Mouse (Mus musculus): Measurements from ENCODE around the gene Lrrc46. TPM values are rescaled to one million over a fixed set of nuclear protein-coding genes. Genes with fewer than 3 reads are reported as not detected.

Lrrc46 gene
- polyA plus RNA-seq, 1 experiment = 2.4 TPM

- no peak for TF ChIP-seq CTCF (IDR thresholded peaks at IDR 0.05; ENCODE audit: low read depth, low read length)
- TF ChIP-seq EP300 (IDR thresholded peaks at IDR 0.05; ENCODE audit: insufficient read depth, low read depth, low read length) = 0 out of 2 replicates have a peak, but pooled peaks have one; percentile 27
- TF ChIP-seq POLR2A (IDR thresholded peaks at IDR 0.05; ENCODE audit: insufficient read depth, low read length) = peak; percentile 25
- 0 out of 2 replicates have a peak overlapping the region, but pooled peaks have one; percentile 3 for H3K27ac ChIP-seq (ENCODE audit: insufficient read depth, low read length)
- H3K27me3 ChIP-seq (ENCODE audit: control insufficient read depth, insufficient read depth, low read length, poor library complexity, severe bottlenecking) = no peaks in the 10 kb centered on the region
- no peaks in the 10 kb centered on the region for H3K36me3 ChIP-seq (ENCODE audit: control insufficient read depth, insufficient read depth, low read length, poor library complexity, severe bottlenecking)
- H3K4me1 ChIP-seq (ENCODE audit: control insufficient read depth, insufficient read depth, low read length) = no peaks in the 10 kb centered on the region
- no peaks in the 10 kb centered on the region for H3K9me3 ChIP-seq (replicated peaks; ENCODE audit: control insufficient read depth, insufficient read depth, low read length, poor library complexity, severe bottlenecking)
- H3K4me3 ChIP-seq (ENCODE audit: low read depth, low read length) = peak overlapping the region; percentile 52
- H3K9ac ChIP-seq (ENCODE audit: low read depth, poor library complexity, severe bottlenecking) = peak overlapping the region; percentile 86
These were observed 44.3 kb downstream of the Lrrc46 start for GRCm38 (mm10) chr11:96996773-96997379.

GRCm38 (mm10) chr11:96995836-96996772 is 45.1 kb downstream of the Lrrc46 start:
- Histone ChIP-seq H3K27me3 (ENCODE audit: control insufficient read depth, insufficient read depth, low read length, poor library complexity, severe bottlenecking) (no peaks in the 10 kb centered on the region), H3K36me3 (ENCODE audit: control insufficient read depth, insufficient read depth, low read length, poor library complexity, severe bottlenecking) (no peaks in the 10 kb centered on the region), H3K4me3 (ENCODE audit: low read depth, low read length) (no peak overlapping the region), H3K9me3 (replicated peaks; ENCODE audit: control insufficient read depth, insufficient read depth, low read length, poor library complexity, severe bottlenecking) (no peaks in the 10 kb centered on the region), H3K4me1 (ENCODE audit: control insufficient read depth, insufficient read depth, low read length) (no peaks in the 10 kb centered on the region), H3K9ac (ENCODE audit: low read depth, poor library complexity, severe bottlenecking) (no peak overlapping the region; the same call in 1 of the 2 replicates), H3K27ac (ENCODE audit: insufficient read depth, low read length) (no peak overlapping the region)
- TF ChIP-seq CTCF (IDR thresholded peaks at IDR 0.05; ENCODE audit: low read depth, low read length) = no peak

- Histone ChIP-seq H3K9ac (ENCODE audit: low read depth, poor library complexity, severe bottlenecking) (no peak overlapping the region), H3K36me3 (ENCODE audit: control insufficient read depth, insufficient read depth, low read length, poor library complexity, severe bottlenecking) (no peaks in the 10 kb centered on the region), H3K4me3 (ENCODE audit: low read depth, low read length) (no peak overlapping the region), H3K27ac (ENCODE audit: insufficient read depth, low read length) (no peak overlapping the region), H3K4me1 (ENCODE audit: control insufficient read depth, insufficient read depth, low read length) (no peaks in the 10 kb centered on the region), H3K9me3 (replicated peaks; ENCODE audit: control insufficient read depth, insufficient read depth, low read length, poor library complexity, severe bottlenecking) (no peaks in the 10 kb centered on the region), H3K27me3 (ENCODE audit: control insufficient read depth, insufficient read depth, low read length, poor library complexity, severe bottlenecking) (no peaks in the 10 kb centered on the region)
- TF ChIP-seq EP300 (IDR thresholded peaks at IDR 0.05; ENCODE audit: insufficient read depth, low read depth, low read length) (no peak), POLR2A (IDR thresholded peaks at IDR 0.05; ENCODE audit: insufficient read depth, low read length) (no peak), CTCF (IDR thresholded peaks at IDR 0.05; ENCODE audit: low read depth, low read length) (no peak)
These were observed 46.2 kb downstream of the Lrrc46 start for GRCm38 (mm10) chr11:96995031-96995430.

GRCm38 (mm10) chr11:96992722-96993311 is 48.4 kb downstream of the Lrrc46 start:
- TF ChIP-seq CTCF (IDR thresholded peaks at IDR 0.05; ENCODE audit: low read depth, low read length) = no peak
- no peak for TF ChIP-seq EP300 (IDR thresholded peaks at IDR 0.05; ENCODE audit: insufficient read depth, low read depth, low read length)
- TF ChIP-seq POLR2A (IDR thresholded peaks at IDR 0.05; ENCODE audit: insufficient read depth, low read length) = no peak
- Histone ChIP-seq H3K27me3 (ENCODE audit: control insufficient read depth, insufficient read depth, low read length, poor library complexity, severe bottlenecking) (no peaks in the 10 kb centered on the region), H3K27ac (ENCODE audit: insufficient read depth, low read length) (no peak overlapping the region), H3K9me3 (replicated peaks; ENCODE audit: control insufficient read depth, insufficient read depth, low read length, poor library complexity, severe bottlenecking) (no peaks in the 10 kb centered on the region), H3K36me3 (ENCODE audit: control insufficient read depth, insufficient read depth, low read length, poor library complexity, severe bottlenecking) (no peaks in the 10 kb centered on the region), H3K9ac (ENCODE audit: low read depth, poor library complexity, severe bottlenecking) (no peak overlapping the region), H3K4me1 (ENCODE audit: control insufficient read depth, insufficient read depth, low read length) (no peaks in the 10 kb centered on the region), H3K4me3 (ENCODE audit: low read depth, low read length) (no peak overlapping the region)

- no peak overlapping the region for H3K27ac ChIP-seq (ENCODE audit: insufficient read depth, low read length)
- H3K9me3 ChIP-seq (replicated peaks; ENCODE audit: control insufficient read depth, insufficient read depth, low read length, poor library complexity, severe bottlenecking) = no peaks in the 10 kb centered on the region
- H3K4me1 ChIP-seq (ENCODE audit: control insufficient read depth, insufficient read depth, low read length) = no peaks in the 10 kb centered on the region
These were observed 49.7 kb downstream of the Lrrc46 start for GRCm38 (mm10) chr11:96991501-96991900.

More at GRCm38 (mm10) chr11:96991501-96991900, 49.7 kb downstream of the Lrrc46 start:
- TF ChIP-seq EP300 (IDR thresholded peaks at IDR 0.05; ENCODE audit: insufficient read depth, low read depth, low read length) (no peak), POLR2A (IDR thresholded peaks at IDR 0.05; ENCODE audit: insufficient read depth, low read length) (no peak), CTCF (IDR thresholded peaks at IDR 0.05; ENCODE audit: low read depth, low read length) (no peak)
- H3K4me3 ChIP-seq (ENCODE audit: low read depth, low read length) = no peak overlapping the region
- no peaks in the 10 kb centered on the region for H3K36me3 ChIP-seq (ENCODE audit: control insufficient read depth, insufficient read depth, low read length, poor library complexity, severe bottlenecking)
- no peak overlapping the region for H3K9ac ChIP-seq (ENCODE audit: low read depth, poor library complexity, severe bottlenecking)
- no peaks in the 10 kb centered on the region for H3K27me3 ChIP-seq (ENCODE audit: control insufficient read depth, insufficient read depth, low read length, poor library complexity, severe bottlenecking)

Measured in ES-Bruce4 (cell line).